Mouse (Mus musculus) neural tube, embryonic 13.5 days (tissue): ENCODE data around the gene Dgkh. TPM values are rescaled to one million over a fixed set of nuclear protein-coding genes. Genes with fewer than 3 reads are reported as not detected.

ENCODE experiments used
- ATAC-seq: fragments of 200-750 bp; cut with Nextera tagmentation; 2 replicates; pipeline ENCODE4 v1.8.0; 2017; ENCODE audit warnings: low read depth, mild to moderate bottlenecking, moderate TSS enrichment, moderate library complexity
- H3K27ac ChIP-seq: fragments of 300-500 bp; sonication (generic); replicated peaks from 2 replicates; pipeline ENCODE4 v1.5.1; 2015; ENCODE audit warnings: moderate library complexity, mild to moderate bottlenecking, inconsistent platforms
- H3K27me3 ChIP-seq: fragments of 300-500 bp; sonication (generic); 2 replicates; pipeline ENCODE4 v1.6.1; 2015; ENCODE audit warnings: mild to moderate bottlenecking, inconsistent platforms
- H3K36me3 ChIP-seq: fragments of 300-500 bp; sonication (generic); 2 replicates; pipeline ENCODE4 v1.6.1; 2015; ENCODE audit warnings: mild to moderate bottlenecking, inconsistent platforms
- H3K4me1 ChIP-seq: fragments of 300-500 bp; sonication (generic); replicated peaks from 2 replicates; pipeline ENCODE4 v1.6.1; 2015; ENCODE audit warnings: inconsistent platforms
- H3K4me2 ChIP-seq: fragments of 300-500 bp; sonication (generic); 2 replicates; pipeline ENCODE4 v1.6.1; 2015; ENCODE audit warnings: inconsistent platforms, mild to moderate bottlenecking, moderate library complexity
- H3K4me3 ChIP-seq: fragments of 300-500 bp; sonication (generic); 2 replicates; pipeline ENCODE4 v1.5.1; 2015; ENCODE audit warnings: mild to moderate bottlenecking, inconsistent platforms
- H3K9ac ChIP-seq: fragments of 300-500 bp; sonication (generic); 2 replicates; pipeline ENCODE4 v1.6.1; 2015; ENCODE audit warnings: moderate library complexity, mild to moderate bottlenecking, inconsistent platforms
- H3K9me3 ChIP-seq: fragments of 300-500 bp; sonication (generic); 2 replicates; pipeline ENCODE4 v1.6.1; 2016; ENCODE audit warnings: inconsistent platforms
- WGBS: fragments of 180-500 bp; shearing (Covaris S2); methylation state at CpG from one replicate; pipeline ENCODE4 v1.1.7; 2015; 5-methylcytosine and 5-hydroxymethylcytosine counted together
- polyA plus RNA-seq: library from polyadenylated mRNA; unstranded; fragments of >200 nt; fragmentation: Nextera tagmentation; extraction: Ambion mirVana; gene quantifications from 2 replicates; pipeline ENCODE4 v1.2.1, GENCODE M21; 2015

Dgkh gene
- polyA plus RNA-seq, result 11.8 and 16.3 TPM in 2 replicates

DNA sequence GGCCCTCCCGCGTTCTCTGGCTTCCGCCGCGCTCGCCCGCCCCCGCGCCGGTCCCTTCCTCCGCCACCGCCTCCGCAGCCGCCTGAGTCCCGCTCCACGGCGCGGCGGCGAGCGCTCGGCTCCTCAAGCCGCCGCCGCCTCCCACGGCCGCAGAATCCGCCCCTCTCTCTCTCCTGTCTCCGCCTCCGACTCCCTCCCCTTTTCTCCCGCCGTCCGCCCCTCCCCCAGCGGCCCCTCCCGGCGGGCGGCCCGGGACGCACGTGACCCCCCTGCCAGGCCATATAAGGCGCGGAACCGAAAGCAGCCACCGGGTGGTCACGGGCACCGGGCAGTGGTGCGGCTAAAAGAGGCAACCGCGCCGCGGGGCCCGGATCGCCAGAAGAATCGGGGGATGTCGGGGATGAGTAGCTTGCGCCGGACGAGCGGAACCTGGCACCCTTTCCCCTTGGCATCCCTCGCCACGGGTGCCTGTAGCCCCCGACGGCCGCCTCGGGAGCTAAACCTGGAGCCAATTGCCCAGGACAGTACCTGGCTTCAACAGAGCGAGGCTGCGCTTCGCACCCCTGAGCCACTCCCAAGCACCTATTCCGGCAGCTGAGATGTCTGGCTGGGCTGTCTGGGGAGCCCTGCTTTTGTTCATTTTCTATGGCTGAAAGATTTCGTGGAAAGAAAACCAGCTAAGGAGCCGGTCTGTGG lies at the start of gene Dgkh:
Dgkh (minus strand) TSS at position 160 of the 696 bp plus-strand sequence.
- under 1% methylated on average over 57 of the region's 71 CpGs for WGBS
- Histone ChIP-seq H3K4me2 (peak within 1 kb of the TSS; percentile 97), H3K27ac (peak within 1 kb of the TSS; percentile 94), H3K27me3 (0 out of 2 replicates have a peak, but pooled peaks cover 11% of the 10 kb centered on the region), H3K4me3 (peak within 1 kb of the TSS; percentile 85), H3K9ac (peak within 1 kb of the TSS; percentile 93), H3K36me3 (no peaks in the 10 kb centered on the region), H3K4me1 (peaks cover 35% of the 10 kb centered on the region), H3K9me3 (no peaks in the 10 kb centered on the region)
- ATAC-seq, result peak; percentile 97

DNA sequence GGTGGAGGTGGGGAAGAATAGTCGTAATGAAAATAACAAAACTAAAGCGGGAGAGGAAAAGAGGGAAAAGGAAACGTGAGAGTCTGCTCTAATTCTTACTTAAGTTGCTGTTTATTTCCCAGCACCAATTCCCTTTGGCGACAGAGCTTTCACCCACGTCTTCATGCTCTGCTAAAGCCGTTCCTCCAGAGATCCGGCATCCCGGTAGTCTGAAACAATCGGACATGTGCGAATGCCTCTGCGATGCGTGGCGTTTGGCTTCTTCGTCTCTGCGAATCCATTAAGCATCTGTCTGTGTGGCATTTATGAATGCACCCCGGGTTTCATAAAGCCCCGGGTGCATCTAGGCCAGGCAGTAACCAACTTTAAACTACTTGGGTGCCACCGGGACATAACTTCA lies 44.6 kb upstream of the Dgkh start:
- Histone ChIP-seq H3K36me3 (no peaks in the 10 kb centered on the region), H3K4me1 (peaks cover 17% of the 10 kb centered on the region), H3K9ac (peak overlapping the region; percentile 45; the same call in 1 of the 2 replicates), H3K4me2 (peak overlapping the region; percentile 44), H3K9me3 (no peaks in the 10 kb centered on the region), H3K27me3 (no peaks in the 10 kb centered on the region), H3K4me3 (no peak overlapping the region; the same call in 1 of the 2 replicates), H3K27ac (no peak overlapping the region)
- WGBS, result 55% methylated on average over 18 of the region's 18 CpGs
- no peak for ATAC-seq

DNA sequence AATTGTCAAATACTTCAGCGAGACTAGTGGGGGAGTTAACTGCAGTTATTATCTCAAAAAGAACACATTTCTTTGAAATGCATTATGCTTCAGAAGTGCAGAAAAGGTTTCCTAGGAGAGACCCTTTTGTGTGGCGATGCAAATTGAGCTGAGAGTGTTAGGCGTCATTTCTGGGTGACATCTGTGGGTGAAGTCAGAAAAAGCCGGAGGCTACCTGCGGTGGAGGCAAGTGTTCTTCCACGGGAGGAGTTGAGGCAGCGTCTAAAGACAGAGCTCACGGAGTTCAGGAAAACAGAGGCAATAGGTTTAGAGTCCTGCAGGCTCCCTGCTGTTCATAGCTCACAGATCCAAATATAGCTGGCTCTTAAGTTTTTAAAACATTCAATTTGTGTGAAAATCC lies 44.1 kb upstream of the Dgkh start:
- Histone ChIP-seq H3K36me3 (no peaks in the 10 kb centered on the region), H3K27me3 (no peaks in the 10 kb centered on the region), H3K9ac (no peak overlapping the region), H3K9me3 (no peaks in the 10 kb centered on the region), H3K4me3 (no peak overlapping the region), H3K27ac (no peak overlapping the region), H3K4me1 (peaks cover 17% of the 10 kb centered on the region), H3K4me2 (peak overlapping the region; percentile 44)
- no peak for ATAC-seq
- 11% methylated on average over 8 of the region's 8 CpGs for WGBS

DNA sequence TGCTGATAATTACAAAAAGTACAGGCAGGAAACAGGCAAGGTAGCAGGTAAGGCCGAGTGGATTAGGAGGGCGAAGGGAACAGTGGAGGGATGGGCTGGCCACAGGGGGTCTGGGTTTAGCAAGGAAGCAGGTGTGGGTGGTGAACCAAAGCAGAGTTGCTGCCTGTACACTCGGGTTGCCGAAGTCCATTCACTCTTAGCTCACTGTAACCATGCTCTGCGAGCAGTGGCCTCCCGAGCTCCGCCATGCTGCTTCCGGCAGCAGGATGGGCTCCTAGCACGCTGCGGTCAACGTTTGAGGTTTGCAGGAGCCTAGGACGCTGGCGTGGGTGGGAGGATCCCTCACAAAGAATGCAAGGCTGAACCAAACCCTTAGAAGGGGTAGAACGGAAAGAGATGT lies 43.1 kb upstream of the Dgkh start:
- H3K9ac ChIP-seq, result no peak overlapping the region
- H3K4me1 ChIP-seq, result peaks cover 17% of the 10 kb centered on the region
- no peak for ATAC-seq
- no peak overlapping the region for H3K4me2 ChIP-seq
- no peaks in the 10 kb centered on the region for H3K27me3 ChIP-seq
- no peak overlapping the region for H3K4me3 ChIP-seq
- no peak overlapping the region for H3K27ac ChIP-seq
- WGBS, result 76% methylated on average over 14 of the region's 14 CpGs
- no peaks in the 10 kb centered on the region for H3K36me3 ChIP-seq
- no peaks in the 10 kb centered on the region for H3K9me3 ChIP-seq

DNA sequence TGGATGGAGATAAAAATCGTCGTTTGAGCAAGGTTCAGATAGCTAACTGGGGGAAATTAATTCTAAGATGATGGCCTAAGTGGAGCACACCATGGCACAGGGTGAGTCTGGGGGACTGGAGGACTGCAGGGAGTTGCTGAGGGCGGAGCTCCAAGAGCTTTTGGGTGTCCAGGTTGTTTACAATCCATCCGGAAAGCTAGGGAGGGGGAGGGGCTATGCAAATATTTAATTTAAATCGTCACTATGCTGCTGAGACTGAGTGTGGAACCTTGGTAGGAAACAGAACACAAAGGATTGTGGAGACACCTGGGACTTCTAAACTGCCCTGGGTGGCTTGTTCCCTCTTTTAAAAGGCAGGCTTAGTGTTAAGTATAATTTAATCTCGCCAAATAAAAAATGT lies 42.6 kb upstream of the Dgkh start:
- Histone ChIP-seq H3K9ac (no peak overlapping the region), H3K36me3 (no peaks in the 10 kb centered on the region), H3K4me3 (no peak overlapping the region), H3K27ac (no peak overlapping the region), H3K4me1 (peaks cover 17% of the 10 kb centered on the region), H3K9me3 (no peaks in the 10 kb centered on the region), H3K4me2 (no peak overlapping the region), H3K27me3 (no peaks in the 10 kb centered on the region)
- ATAC-seq, result no peak
- 55% methylated on average over 6 of the region's 6 CpGs for WGBS

DNA sequence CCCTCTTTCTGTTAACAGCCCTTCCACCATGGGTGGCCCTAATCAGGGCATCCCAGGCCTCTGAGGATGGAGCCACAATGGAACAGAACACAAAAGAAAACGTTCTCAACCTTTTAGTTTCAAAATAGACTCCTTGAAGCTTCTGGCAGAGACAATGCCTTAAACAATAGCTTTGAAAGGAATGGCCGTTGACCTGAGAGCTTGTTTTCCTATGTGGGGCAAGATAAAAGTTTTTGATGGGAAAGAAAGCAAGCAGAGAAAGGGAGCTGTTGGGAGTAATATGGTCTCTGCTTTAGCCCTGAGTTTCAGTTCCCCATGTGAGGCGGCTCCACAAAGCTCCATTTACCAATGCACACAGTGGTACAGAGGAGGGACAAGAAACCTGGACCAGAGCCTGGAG lies 37.9 kb upstream of the Dgkh start:
- Histone ChIP-seq H3K9me3 (no peaks in the 10 kb centered on the region), H3K4me2 (no peak overlapping the region), H3K9ac (no peak overlapping the region), H3K4me3 (no peak overlapping the region), H3K36me3 (no peaks in the 10 kb centered on the region), H3K27me3 (no peaks in the 10 kb centered on the region), H3K4me1 (no peaks in the 10 kb centered on the region), H3K27ac (no peak overlapping the region)
- no peak for ATAC-seq
- 17% methylated on average over 3 of the region's 3 CpGs for WGBS

DNA sequence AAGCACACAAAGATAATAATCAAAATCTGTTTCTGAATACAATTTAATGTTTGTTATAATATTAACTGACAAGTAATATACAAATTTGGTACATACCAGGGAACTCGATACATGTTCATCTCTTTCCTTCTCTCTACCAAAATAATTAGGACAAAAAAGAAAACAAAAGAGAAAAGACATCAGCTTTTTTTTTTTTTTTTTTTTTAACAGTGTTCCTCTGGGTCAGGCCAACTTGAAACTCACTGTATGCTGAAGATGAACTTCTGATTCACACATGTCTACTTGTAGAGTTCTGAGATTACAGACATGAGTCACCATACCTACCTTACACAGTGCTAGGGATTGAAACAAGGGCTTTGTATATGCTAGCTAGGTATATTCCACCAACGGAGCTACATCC lies 28.5 kb upstream of the Dgkh start:
- Histone ChIP-seq H3K36me3 (no peaks in the 10 kb centered on the region), H3K9me3 (no peaks in the 10 kb centered on the region), H3K27ac (no peak overlapping the region), H3K27me3 (no peaks in the 10 kb centered on the region), H3K9ac (no peak overlapping the region), H3K4me3 (no peak overlapping the region), H3K4me2 (no peak overlapping the region), H3K4me1 (no peaks in the 10 kb centered on the region)
- 95% methylated on average over 2 of the region's 2 CpGs for WGBS
- ATAC-seq, result no peak

DNA sequence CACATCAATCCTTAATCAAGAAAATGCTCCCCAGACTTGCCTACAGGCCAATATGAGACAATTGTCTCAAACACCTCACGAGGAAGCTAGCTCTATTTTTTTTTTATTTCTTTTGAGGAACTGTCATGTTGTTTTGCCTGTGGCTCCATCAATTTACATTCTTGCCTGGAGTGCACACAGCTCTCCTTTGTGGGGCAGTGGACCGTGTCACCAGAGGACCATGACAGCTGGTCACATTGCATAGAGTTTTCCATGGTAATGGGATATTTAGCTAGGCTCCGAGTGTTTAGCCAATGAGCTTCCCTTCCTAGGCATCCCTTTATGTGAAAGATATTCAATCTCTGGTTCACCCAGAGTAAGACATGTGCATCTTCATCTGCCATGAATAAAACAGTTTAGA lies 26.9 kb upstream of the Dgkh start:
- Histone ChIP-seq H3K27me3 (no peaks in the 10 kb centered on the region), H3K9ac (no peak overlapping the region), H3K4me3 (no peak overlapping the region), H3K27ac (no peak overlapping the region), H3K4me2 (no peak overlapping the region), H3K36me3 (no peaks in the 10 kb centered on the region), H3K9me3 (no peaks in the 10 kb centered on the region), H3K4me1 (no peaks in the 10 kb centered on the region)
- WGBS, result 23% methylated on average over 3 of the region's 3 CpGs
- no peak for ATAC-seq

DNA sequence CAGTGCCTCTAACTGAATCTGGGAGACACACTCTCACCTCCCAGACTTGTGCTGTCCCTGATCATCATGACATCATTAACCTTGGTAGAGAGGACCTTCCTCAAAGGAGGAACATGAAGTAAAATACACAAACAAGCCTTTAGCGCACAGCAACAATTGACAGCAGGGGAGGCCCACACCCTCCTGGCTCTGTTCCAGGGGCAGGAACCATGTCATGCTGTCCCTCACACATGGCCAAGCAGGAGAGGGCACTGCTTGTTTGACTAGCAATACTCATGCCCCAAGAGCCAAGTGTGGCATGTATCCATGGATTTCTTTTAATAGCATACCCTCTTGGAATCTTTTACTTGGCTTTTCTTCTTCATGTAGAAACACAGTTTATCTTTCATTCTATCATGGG lies 22.7 kb upstream of the Dgkh start:
- H3K27ac ChIP-seq, result no peak overlapping the region
- no peaks in the 10 kb centered on the region for H3K9me3 ChIP-seq
- H3K4me2 ChIP-seq, result no peak overlapping the region
- no peak overlapping the region for H3K9ac ChIP-seq
- H3K4me1 ChIP-seq, result no peaks in the 10 kb centered on the region
- H3K27me3 ChIP-seq, result no peaks in the 10 kb centered on the region
- H3K4me3 ChIP-seq, result no peak overlapping the region
- no peaks in the 10 kb centered on the region for H3K36me3 ChIP-seq
- no peak for ATAC-seq
- WGBS, result 86% methylated on average over 1 of the region's 1 CpGs

DNA sequence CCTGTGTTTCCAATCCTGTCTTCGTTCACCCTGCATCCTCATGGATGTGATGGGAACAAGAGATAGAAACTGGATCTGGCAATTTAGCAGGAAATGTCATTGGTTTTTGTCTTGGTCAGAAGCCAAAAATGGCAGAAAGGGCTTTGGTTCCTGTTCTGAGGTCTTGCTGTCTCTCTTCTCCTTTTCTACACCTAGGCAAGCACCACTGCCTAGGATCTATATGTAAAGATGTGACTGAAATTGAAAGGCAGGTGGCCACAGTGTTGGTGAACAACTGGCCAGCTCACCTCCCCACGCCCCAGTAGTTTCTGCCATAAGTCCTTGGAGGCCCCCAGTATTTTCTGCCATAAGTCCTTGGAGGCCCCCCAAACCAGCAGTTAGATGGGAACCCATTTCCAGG lies 16.1 kb upstream of the Dgkh start:
- ATAC-seq, result no peak
- WGBS, result 100% methylated on average over 2 of the region's 2 CpGs
- no peaks in the 10 kb centered on the region for H3K9me3 ChIP-seq
- no peaks in the 10 kb centered on the region for H3K4me1 ChIP-seq
- no peak overlapping the region for H3K9ac ChIP-seq
- no peak overlapping the region for H3K4me2 ChIP-seq
- H3K4me3 ChIP-seq, result no peak overlapping the region
- H3K27ac ChIP-seq, result no peak overlapping the region
- H3K36me3 ChIP-seq, result no peaks in the 10 kb centered on the region
- no peaks in the 10 kb centered on the region for H3K27me3 ChIP-seq

DNA sequence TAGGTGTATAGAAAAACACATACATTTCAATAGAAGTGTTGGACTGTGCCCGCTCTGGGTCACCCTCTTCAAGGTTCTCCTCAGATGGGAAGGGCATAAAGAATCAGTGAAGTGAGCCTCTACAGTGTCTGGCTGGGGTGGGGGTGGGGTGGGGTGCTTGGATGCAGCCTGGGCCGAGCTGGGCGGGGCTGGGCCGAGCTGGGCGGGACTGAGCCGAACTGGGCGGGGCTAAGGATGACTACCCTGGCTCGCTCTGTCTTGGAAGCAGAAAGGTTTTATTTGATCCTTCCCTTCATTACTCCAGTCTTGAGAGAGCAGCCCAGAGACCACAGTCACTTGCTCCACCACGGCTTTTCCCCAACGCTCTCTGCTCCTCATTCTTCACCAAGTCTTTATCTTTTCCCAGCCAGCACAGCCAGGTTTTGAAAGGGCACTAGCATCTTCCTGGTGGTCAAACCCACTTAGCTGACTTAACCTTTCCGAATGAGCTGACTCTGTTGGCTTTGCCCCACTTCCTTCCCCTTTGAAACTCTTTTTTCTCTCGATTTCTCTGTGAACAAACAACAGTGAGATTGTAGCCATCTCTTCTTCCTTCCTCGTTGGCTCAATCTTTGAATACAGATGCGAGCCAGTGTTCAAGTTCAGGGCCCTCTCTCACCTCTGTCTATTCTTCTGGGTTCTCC lies 15.5 kb upstream of the Dgkh start:
- Histone ChIP-seq H3K4me1 (no peaks in the 10 kb centered on the region), H3K27ac (no peak overlapping the region), H3K27me3 (no peaks in the 10 kb centered on the region), H3K4me2 (no peak overlapping the region), H3K36me3 (no peaks in the 10 kb centered on the region), H3K4me3 (no peak overlapping the region), H3K9ac (no peak overlapping the region), H3K9me3 (no peaks in the 10 kb centered on the region)
- ATAC-seq, result no peak
- 48% methylated on average over 13 of the region's 14 CpGs for WGBS

DNA sequence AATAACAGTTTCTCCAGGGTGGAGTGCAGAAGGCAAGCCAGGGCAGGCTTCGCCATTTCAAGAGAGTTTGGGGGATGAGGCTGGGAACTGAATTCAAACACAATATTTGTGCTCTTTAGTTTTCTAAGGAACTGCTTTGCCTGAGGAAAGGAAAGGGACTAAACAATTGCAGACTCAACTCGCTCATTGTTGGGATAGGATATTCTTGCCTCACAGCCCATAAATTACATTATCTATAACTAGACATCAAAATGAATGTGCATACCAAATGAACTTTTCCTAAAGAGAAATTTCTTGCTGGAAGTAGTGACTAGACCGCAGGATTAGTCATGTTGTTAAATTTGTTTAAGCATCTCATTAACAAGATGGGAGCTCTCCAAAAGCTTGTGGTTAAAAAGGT lies 14.9 kb upstream of the Dgkh start:
- WGBS, result 83% methylated on average over 3 of the region's 3 CpGs
- H3K4me1 ChIP-seq, result no peaks in the 10 kb centered on the region
- H3K27ac ChIP-seq, result no peak overlapping the region
- H3K27me3 ChIP-seq, result no peaks in the 10 kb centered on the region
- H3K36me3 ChIP-seq, result no peaks in the 10 kb centered on the region
- no peak overlapping the region for H3K9ac ChIP-seq
- no peaks in the 10 kb centered on the region for H3K9me3 ChIP-seq
- no peak overlapping the region for H3K4me2 ChIP-seq
- ATAC-seq, result no peak
- no peak overlapping the region for H3K4me3 ChIP-seq

DNA sequence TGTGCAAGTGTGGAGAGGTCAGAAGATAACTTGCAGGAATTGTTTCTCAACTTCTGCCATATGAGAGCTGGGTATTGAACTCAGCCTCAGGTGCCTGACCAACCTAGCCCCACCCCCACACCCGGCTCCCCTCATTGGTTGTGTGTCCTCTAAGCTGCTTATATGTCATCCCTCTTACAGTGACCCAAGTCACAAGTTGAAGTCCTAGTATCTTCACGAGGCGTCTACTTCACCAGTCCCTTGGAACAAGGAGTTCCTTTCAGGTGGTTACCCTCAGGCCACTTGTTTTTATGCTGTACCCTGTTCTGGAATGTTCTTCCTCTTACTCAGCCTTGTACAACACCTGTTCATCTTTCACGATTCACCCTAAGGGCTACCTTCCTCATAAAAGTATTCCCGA lies 2.0 kb upstream of the Dgkh start:
- H3K4me1 ChIP-seq, result peaks cover 35% of the 10 kb centered on the region
- no peak overlapping the region for H3K9ac ChIP-seq
- no peak overlapping the region for H3K4me3 ChIP-seq
- no peak overlapping the region for H3K4me2 ChIP-seq
- no peaks in the 10 kb centered on the region for H3K9me3 ChIP-seq
- no peak for ATAC-seq
- H3K27ac ChIP-seq, result no peak overlapping the region
- 0 out of 2 replicates have a peak, but pooled peaks cover 11% of the 10 kb centered on the region for H3K27me3 ChIP-seq
- WGBS, result 65% methylated on average over 5 of the region's 5 CpGs
- H3K36me3 ChIP-seq, result no peaks in the 10 kb centered on the region
